Mouse (Mus musculus) adrenal gland, postnatal 36 days (tissue): ENCODE measurements around the gene Gm26620. TPM values are rescaled to one million over a fixed set of nuclear protein-coding genes. Genes with fewer than 3 reads are reported as not detected.
A peak's percentile ranks its signal among the peaks of the same experiment; 100 is the strongest.

Experiments used
- DNase-seq, 2 experiments: peaks; one replicate each; pipeline ENCODE4 v3.0.0; 2021; ENCODE audit warnings: mixed read lengths in 1 of 2
- total RNA-seq, 2 experiments: library from RNA; stranded (reverse); gene quantifications; 2 replicates each; pipeline ENCODE4 v1.2.3; 2021

Gm26620 gene
- total RNA-seq, 2 experiments from 2014 or later: 0.53 to 0.95 TPM

DNA sequence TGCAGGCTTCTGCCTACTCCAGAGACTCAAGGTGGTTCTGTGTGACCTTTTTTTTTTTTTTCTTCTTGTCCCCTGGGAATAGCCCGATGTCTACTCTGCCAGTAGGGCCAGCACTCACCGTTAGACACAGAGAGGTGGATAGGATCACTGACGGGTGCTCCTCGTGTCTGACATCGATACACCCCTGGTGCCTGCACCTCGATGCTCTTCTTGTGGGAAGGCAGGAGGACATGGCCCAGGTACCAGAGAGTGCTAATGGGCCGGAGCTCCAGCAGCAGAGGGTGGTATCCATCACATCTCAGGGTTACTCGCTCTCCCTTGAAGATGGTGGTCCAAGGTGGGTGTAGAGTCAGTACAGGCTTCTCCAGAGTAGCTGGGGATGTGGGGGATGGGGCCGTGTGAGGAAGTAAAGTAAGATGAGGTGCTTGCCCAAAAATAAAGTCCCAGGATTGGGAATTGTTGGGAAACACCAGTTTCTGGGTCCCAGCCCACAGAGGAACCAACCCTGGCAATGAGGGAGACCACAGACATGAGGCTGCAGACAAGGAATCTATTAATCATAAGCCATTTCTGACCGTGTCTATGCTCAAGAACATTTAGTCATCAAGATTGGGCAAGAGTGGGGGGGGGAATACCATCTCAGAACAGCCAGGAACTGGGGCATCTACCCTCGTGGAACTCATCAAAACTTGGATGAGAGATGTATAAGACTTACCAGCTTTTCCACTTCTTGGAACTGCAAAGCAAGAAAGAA lies 27.2 kb downstream of the Gm26620 start:
- DNase-seq: peak; percentile 16 to 51

DNA sequence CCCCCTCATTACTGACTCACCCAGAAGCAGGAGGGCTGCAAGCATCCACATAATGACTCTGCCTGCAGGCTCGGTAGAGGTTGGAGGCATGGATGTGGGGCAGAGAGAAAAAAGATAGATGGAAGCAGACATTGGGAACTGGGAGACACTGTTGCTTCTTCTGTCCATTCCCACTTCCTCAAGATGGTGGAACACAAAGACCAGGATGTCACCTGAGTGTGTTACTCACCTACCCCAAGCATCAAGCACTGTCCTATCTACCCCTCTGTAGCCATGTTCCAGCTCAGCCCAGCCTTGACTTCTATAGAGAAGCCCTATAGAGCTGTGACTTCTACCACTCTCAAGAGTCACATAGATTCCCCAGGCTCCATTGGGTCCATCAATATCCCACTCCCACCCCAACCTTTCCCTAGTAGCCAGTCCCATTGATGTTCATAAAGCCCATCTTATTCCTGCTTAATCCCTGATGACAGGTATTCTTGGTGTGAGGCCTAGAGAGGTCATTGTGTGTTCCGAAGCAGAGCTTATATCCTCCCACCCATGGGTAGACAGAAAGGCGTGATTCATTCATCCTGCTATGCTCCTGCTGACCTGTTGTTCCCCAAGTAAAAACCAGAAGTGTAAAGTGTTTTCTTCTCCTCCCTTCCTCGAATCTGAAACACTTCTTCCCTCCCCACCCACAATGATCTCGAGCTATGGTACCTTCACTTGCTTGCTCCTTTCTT lies 28.2 kb downstream of the Gm26620 start, which contains the start of gene Fcrlb:
Gene Fcrlb, minus strand, starts transcription at position 51 of the 725 bp plus-strand sequence.
- DNase-seq: no peak

GRCm38 (mm10) chr1:170915657-170916056 lies 30.8 kb downstream of the Gm26620 start:
- no peak for DNase-seq

DNA sequence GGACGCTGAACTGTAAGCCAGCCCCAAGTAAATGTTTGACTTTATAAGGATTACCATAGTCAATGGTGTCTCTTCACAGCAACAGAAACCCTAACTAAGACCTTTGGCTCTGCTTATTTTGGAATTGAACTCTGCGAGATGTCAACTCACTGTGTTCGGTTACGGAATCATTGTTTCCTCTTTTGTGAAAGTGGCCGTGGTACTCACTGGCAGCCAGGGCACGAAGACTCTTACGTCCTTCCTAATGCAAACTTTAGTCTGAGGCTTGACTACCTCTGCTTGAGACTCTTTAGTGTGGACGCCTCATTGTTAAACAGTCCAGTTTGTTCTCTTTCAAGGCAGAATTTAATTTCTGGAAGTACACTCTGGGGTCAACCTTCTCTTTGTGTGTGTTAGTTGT lies 34.4 kb downstream of the Gm26620 start:
- DNase-seq: no peak

DNA sequence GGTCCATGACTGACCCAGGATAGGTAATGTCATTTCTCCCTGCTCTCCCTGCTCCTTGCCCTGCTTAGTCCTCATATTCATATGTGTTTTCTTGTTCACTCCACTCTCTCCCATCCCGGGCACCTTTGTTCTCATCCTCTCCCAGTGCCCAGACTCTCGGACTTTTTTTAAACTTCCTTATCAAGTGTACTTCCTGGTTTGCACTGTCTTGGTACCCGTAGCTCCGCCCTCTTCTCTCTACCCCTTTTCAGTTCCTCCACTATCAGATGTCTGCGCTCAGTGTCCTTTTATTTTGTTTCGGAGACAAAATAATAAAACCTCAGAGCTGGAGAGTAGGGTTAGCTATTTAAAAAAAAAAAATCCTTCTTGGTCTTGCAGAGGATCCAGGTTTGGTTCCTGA lies 39.6 kb downstream of the Gm26620 start:
- no peak for DNase-seq

DNA sequence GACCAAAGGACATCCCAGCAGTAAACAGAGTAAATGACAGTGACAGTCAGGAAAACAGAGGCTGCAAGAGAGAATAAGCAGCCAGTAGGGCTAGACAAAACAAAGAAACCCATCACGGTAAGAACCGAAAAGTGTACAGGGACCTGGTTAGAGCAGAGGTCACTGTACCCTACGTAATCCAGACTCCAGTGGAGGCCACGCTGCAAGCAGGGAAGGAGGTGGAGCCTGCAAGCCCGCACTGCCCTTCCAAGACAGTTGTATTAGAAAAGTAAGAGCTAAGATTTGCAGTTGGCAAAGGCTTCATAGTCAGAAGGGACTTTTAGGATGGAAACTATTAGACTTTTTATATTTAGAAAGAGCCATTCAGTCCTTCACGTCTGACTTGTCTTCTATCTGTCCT lies 42.1 kb downstream of the Gm26620 start:
- DNase-seq: peak; percentile 32

DNA sequence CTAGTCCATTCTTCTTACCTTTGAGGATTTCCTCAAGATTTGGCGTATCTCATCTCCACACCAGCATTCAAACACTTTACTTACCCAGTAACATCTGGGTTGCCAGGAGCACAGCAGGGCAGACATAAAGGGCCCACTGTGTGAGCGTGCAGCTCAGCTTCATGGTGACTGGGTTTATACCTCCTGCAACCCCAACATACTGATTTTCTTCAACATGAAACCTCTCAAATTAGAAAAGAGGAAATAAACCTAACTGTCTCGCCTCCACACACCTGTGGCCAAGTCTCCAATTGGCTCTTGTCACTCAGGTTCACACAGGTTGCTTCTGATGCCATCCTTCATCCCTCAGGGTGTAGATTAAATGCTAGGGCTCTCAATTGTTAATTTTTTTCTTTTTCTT lies 42.5 kb downstream of the Gm26620 start, which contains the start of gene Fcrla:
Gene Fcrla, minus strand, starts transcription at position 206 of the 400 bp plus-strand sequence.
- no peak for DNase-seq

DNA sequence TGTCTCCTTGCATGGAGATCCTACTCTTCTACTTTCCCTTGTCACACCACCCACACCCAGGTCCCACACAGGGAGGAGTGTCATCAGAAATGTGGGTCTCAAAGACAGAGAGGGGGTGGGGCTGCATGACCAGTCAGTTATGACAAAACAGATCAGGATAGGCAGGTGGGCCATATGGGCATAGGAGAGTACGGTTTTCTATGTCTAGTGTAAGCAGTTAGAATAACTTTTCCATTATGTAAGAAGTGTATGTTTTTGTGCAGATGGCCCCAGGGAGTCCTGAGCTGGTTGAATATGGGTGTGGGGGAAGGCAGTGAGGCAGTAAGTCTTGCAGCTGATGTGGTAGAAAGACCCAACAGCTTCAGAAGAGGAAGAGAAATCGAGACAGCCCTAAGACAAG lies 43.6 kb downstream of the Gm26620 start:
- no peak for DNase-seq

DNA sequence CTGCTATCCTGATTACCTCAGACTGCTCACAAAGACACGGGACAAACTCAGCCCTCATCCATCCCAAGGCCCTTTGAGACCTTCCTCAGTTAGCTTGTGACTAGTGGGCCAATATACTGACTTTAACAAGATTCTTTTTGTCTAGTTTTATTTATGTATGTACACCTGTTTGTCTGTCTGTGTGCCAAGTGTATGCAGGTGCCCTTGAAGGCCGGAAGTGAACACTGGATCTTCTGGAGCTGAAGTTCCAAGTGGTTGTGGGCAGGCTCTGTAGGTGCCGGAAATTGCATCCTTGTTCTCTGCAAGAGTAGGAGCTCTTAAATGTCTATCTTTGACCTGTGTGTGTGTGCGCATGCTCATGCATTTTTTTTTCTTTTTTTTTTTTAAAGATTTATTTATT lies 44.4 kb downstream of the Gm26620 start:
- DNase-seq: no peak

DNA sequence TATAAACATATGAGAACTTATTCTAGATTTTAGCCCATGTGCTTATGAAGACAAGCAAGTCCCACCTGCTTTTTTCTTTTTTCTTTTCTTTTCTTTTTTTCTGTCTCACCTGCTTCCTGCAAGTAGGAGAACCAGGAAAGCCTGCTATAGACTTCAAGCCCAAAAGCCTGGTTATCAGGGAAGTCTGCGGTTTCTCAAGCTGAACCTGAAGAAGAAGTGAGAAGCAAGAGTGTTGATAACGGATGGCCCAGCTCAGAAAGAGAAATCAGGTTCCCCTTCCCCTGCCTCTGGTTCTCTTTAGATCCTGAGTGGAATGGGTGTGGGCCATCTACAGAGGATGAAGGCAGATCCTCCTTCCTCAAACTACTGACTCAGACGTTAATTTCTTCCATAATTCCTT lies 47.2 kb downstream of the Gm26620 start:
- DNase-seq: no peak

- DNase-seq: no peak
Observed at GRCm38 (mm10) chr1:170933386-170933920, 48.6 kb downstream of the Gm26620 start.

DNA sequence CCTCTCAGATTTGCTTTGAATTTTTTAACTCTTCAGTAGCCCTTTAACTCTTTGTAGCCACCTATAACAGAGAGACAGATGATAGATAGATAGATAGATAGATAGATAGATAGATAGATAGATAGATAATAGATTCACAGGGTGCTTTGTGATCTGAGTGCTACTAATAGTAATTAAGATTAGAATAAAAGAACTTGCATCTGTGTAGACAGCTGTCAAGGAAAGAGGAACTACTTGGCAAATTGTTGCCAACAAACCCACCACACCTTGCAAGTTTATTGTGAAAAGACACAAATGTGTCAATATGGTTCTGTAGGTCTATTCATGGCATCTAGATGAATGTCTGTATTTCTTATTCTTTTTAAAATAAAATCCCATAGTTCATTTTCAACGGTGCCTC lies 49.1 kb downstream of the Gm26620 start:
- no peak for DNase-seq

DNA sequence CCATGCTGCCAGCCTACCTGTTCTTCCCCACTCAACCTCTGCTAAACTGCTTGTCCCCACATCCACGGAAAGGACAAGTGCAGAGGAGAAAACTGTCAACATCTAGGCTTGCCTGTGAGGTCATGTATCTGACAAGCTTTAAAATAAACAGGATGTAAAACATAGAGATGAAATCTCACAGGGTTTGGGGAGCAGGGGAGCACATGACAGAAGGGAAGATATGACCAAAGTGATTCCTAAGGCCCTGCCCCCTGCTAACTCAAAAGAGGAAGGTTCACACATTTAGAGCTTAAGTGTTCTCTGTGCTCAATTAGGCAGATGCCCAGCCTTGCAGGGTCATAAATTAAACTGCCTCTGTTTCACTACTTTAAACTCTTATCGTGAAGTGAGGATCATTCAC lies 49.5 kb downstream of the Gm26620 start:
- DNase-seq: no peak

Other genes with a start within 250 kb of the Gm26620 start
- gene Olfml2b, start 240.5 kb upstream of the Gm26620 start, total RNA-seq: 1 to 10 TPM; 6.0 to 8.9 TPM
- gene Atf6, start 17.3 kb upstream of the Gm26620 start, total RNA-seq: 10 to 100 TPM; 34.5 to 40.6 TPM
- 10 to 100 TPM; 18.9 to 19.8 TPM for gene Dusp12, start 475 bp downstream of the Gm26620 start, total RNA-seq
- gene Fcrlb, start 27.9 kb downstream of the Gm26620 start, total RNA-seq: not detected
- under 1 TPM in 1 of 2 experiments, not detected in 1; 0.36 TPM for gene Fcrla, start 42.5 kb downstream of the Gm26620 start, total RNA-seq
- 1 to 10 TPM; 3.3 to 8.5 TPM for gene Fcgr2b, start 91.5 kb downstream of the Gm26620 start, total RNA-seq
- 1 to 10 TPM; 2.6 to 7.6 TPM for gene Fcgr4, start 133.9 kb downstream of the Gm26620 start, total RNA-seq
- 10 to 100 TPM; 10.9 to 19.5 TPM for gene Fcgr3, start 179.9 kb downstream of the Gm26620 start, total RNA-seq
- gene Cfap126, start 228.9 kb downstream of the Gm26620 start, total RNA-seq: 1 to 10 TPM; 1.9 to 2.6 TPM